Mouse (Mus musculus): ENCODE data around the gene Crb2. TPM values are rescaled to one million over a fixed set of nuclear protein-coding genes. Genes with fewer than 3 reads are reported as not detected.
A peak's percentile ranks its signal among the peaks of the same experiment; 100 is the strongest.

Gene Crb2
- polyA plus RNA-seq, 1 experiment from 2014 or later: 4.2 TPM

- Histone ChIP-seq H3K4me3 (ENCODE audit: low read depth, low read length) (no peak overlapping the region), H3K9ac (ENCODE audit: low read depth, low read length) (no peak overlapping the region), H3K36me3 (ENCODE audit: control insufficient read depth, insufficient read depth, low read length) (no peaks in the 10 kb centered on the region), H3K27me3 (ENCODE audit: control insufficient read depth, insufficient read depth, low read depth, low read length) (no peaks in the 10 kb centered on the region), H3K4me2 (ENCODE audit: low read length) (no peak overlapping the region), H3K4me1 (ENCODE audit: control insufficient read depth, insufficient read depth, low read length) (peaks cover 23% of the 10 kb centered on the region), H3K27ac (ENCODE audit: low read length) (peak overlapping the region; percentile 23), H3K9me3 (replicated peaks; ENCODE audit: control insufficient read depth, low read length, poor library complexity, severe bottlenecking) (no peaks in the 10 kb centered on the region)
- peak; percentile 59 for ATAC-seq
- 37% methylated on average over 10 of the region's 10 CpGs for WGBS
Measured at GRCm38 (mm10) chr2:37832253-37832652, 56.2 kb downstream of the Crb2 start.

GRCm38 (mm10) chr2:37836926-37837325 lies 60.9 kb downstream of the Crb2 start:
- Histone ChIP-seq H3K4me1 (ENCODE audit: control insufficient read depth, insufficient read depth, low read length) (peaks cover 7% of the 10 kb centered on the region), H3K9ac (ENCODE audit: low read depth, low read length) (no peak overlapping the region), H3K36me3 (ENCODE audit: control insufficient read depth, insufficient read depth, low read length) (no peaks in the 10 kb centered on the region), H3K4me2 (ENCODE audit: low read length) (no peak overlapping the region), H3K4me3 (ENCODE audit: low read depth, low read length) (no peak overlapping the region), H3K27ac (ENCODE audit: low read length) (no peak overlapping the region), H3K9me3 (replicated peaks; ENCODE audit: control insufficient read depth, low read length, poor library complexity, severe bottlenecking) (no peaks in the 10 kb centered on the region), H3K27me3 (ENCODE audit: control insufficient read depth, insufficient read depth, low read depth, low read length) (no peaks in the 10 kb centered on the region)
- 97% methylated on average over 3 of the region's 3 CpGs for WGBS
- ATAC-seq: no peak

GRCm38 (mm10) chr2:37837542-37837941 lies 61.5 kb downstream of the Crb2 start:
- WGBS: 95% methylated on average over 3 of the region's 3 CpGs
- no peaks in the 10 kb centered on the region for H3K27me3 ChIP-seq (ENCODE audit: control insufficient read depth, insufficient read depth, low read depth, low read length)
- no peak for ATAC-seq
- H3K9ac ChIP-seq (ENCODE audit: low read depth, low read length): no peak overlapping the region
- H3K9me3 ChIP-seq (replicated peaks; ENCODE audit: control insufficient read depth, low read length, poor library complexity, severe bottlenecking): no peaks in the 10 kb centered on the region
- H3K4me1 ChIP-seq (ENCODE audit: control insufficient read depth, insufficient read depth, low read length): peaks cover 9% of the 10 kb centered on the region
- no peak overlapping the region for H3K4me2 ChIP-seq (ENCODE audit: low read length)
- H3K4me3 ChIP-seq (ENCODE audit: low read depth, low read length): no peak overlapping the region
- H3K27ac ChIP-seq (ENCODE audit: low read length): no peak overlapping the region
- H3K36me3 ChIP-seq (ENCODE audit: control insufficient read depth, insufficient read depth, low read length): no peaks in the 10 kb centered on the region

GRCm38 (mm10) chr2:37838202-37838984 lies 62.3 kb downstream of the Crb2 start:
- no peak overlapping the region for H3K27ac ChIP-seq (ENCODE audit: low read length)
- H3K9ac ChIP-seq (ENCODE audit: low read depth, low read length): no peak overlapping the region
- H3K4me3 ChIP-seq (ENCODE audit: low read depth, low read length): no peak overlapping the region
- no peaks in the 10 kb centered on the region for H3K27me3 ChIP-seq (ENCODE audit: control insufficient read depth, insufficient read depth, low read depth, low read length)
- WGBS: 90% methylated on average over 7 of the region's 7 CpGs
- H3K4me1 ChIP-seq (ENCODE audit: control insufficient read depth, insufficient read depth, low read length): peaks cover 16% of the 10 kb centered on the region
- no peak for ATAC-seq
- no peak overlapping the region for H3K4me2 ChIP-seq (ENCODE audit: low read length)
- no peaks in the 10 kb centered on the region for H3K36me3 ChIP-seq (ENCODE audit: control insufficient read depth, insufficient read depth, low read length)
- no peaks in the 10 kb centered on the region for H3K9me3 ChIP-seq (replicated peaks; ENCODE audit: control insufficient read depth, low read length, poor library complexity, severe bottlenecking)

- H3K9me3 ChIP-seq (replicated peaks; ENCODE audit: control insufficient read depth, low read length, poor library complexity, severe bottlenecking): no peaks in the 10 kb centered on the region
- ATAC-seq: no peak
- H3K4me3 ChIP-seq (ENCODE audit: low read depth, low read length): no peak overlapping the region
- no peaks in the 10 kb centered on the region for H3K36me3 ChIP-seq (ENCODE audit: control insufficient read depth, insufficient read depth, low read length)
- H3K27ac ChIP-seq (ENCODE audit: low read length): no peak overlapping the region
- H3K27me3 ChIP-seq (ENCODE audit: control insufficient read depth, insufficient read depth, low read depth, low read length): no peaks in the 10 kb centered on the region
- H3K4me1 ChIP-seq (ENCODE audit: control insufficient read depth, insufficient read depth, low read length): peaks cover 18% of the 10 kb centered on the region
- no peak overlapping the region for H3K4me2 ChIP-seq (ENCODE audit: low read length)
- H3K9ac ChIP-seq (ENCODE audit: low read depth, low read length): no peak overlapping the region
Measured at GRCm38 (mm10) chr2:37839922-37840321, 63.9 kb downstream of the Crb2 start.

- peak; percentile 87 for ATAC-seq
- 3% methylated on average over 7 of the region's 7 CpGs for WGBS
- Histone ChIP-seq H3K9me3 (replicated peaks; ENCODE audit: control insufficient read depth, low read length, poor library complexity, severe bottlenecking) (no peaks in the 10 kb centered on the region), H3K4me2 (ENCODE audit: low read length) (peak overlapping the region; percentile 2; the same call in 1 of the 2 replicates), H3K27ac (ENCODE audit: low read length) (peak overlapping the region; percentile 83), H3K4me3 (ENCODE audit: low read depth, low read length) (no peak overlapping the region), H3K36me3 (ENCODE audit: control insufficient read depth, insufficient read depth, low read length) (no peaks in the 10 kb centered on the region), H3K27me3 (ENCODE audit: control insufficient read depth, insufficient read depth, low read depth, low read length) (no peaks in the 10 kb centered on the region), H3K9ac (ENCODE audit: low read depth, low read length) (peak overlapping the region; percentile 34; the same call in 1 of the 2 replicates), H3K4me1 (ENCODE audit: control insufficient read depth, insufficient read depth, low read length) (peaks cover 18% of the 10 kb centered on the region)
Measured at GRCm38 (mm10) chr2:37842151-37842569, 66.1 kb downstream of the Crb2 start.

- Histone ChIP-seq H3K27ac (ENCODE audit: low read length) (peak overlapping the region; percentile 83), H3K9me3 (replicated peaks; ENCODE audit: control insufficient read depth, low read length, poor library complexity, severe bottlenecking) (no peaks in the 10 kb centered on the region), H3K4me3 (ENCODE audit: low read depth, low read length) (no peak overlapping the region), H3K9ac (ENCODE audit: low read depth, low read length) (peak overlapping the region; percentile 34; the same call in 1 of the 2 replicates), H3K4me2 (ENCODE audit: low read length) (no peak overlapping the region), H3K27me3 (ENCODE audit: control insufficient read depth, insufficient read depth, low read depth, low read length) (no peaks in the 10 kb centered on the region), H3K4me1 (ENCODE audit: control insufficient read depth, insufficient read depth, low read length) (peaks cover 18% of the 10 kb centered on the region), H3K36me3 (ENCODE audit: control insufficient read depth, insufficient read depth, low read length) (no peaks in the 10 kb centered on the region)
- 16% methylated on average over 4 of the region's 4 CpGs for WGBS
- peak; percentile 69 for ATAC-seq
Measured at GRCm38 (mm10) chr2:37842719-37843118, 66.7 kb downstream of the Crb2 start.

Other genes starting within 250 kb of the Crb2 start
- gene Strbp, start 72.4 kb upstream of the Crb2 start, polyA plus RNA-seq (2015; fragmentation: Nextera tagmentation; extraction: Ambion mirVana): 108 and 119 TPM in 2 replicates

Measured in midbrain, embryonic 16.5 days (tissue).